Mouse (Mus musculus) layer of hippocampus, postnatal 25 days (tissue): ENCODE measurements at regions not wholly inside any gene's neighbourhood (a gene's known extent, or its start where the extent isn't known, plus 50 kb on each side); places are given as distances from the start of the nearest gene placed in this dataset.
A peak's percentile ranks its signal among the peaks of the same experiment; 100 is the strongest.

Experiments used
- DNase-seq, 2 experiments: peaks; one replicate each; pipeline ENCODE4 v3.0.0; 2022; ENCODE audit warnings: mixed read lengths in 2 of 2, low spot score in 1 of 2; ENCODE audit errors: extremely low spot score in 1 of 2

DNA sequence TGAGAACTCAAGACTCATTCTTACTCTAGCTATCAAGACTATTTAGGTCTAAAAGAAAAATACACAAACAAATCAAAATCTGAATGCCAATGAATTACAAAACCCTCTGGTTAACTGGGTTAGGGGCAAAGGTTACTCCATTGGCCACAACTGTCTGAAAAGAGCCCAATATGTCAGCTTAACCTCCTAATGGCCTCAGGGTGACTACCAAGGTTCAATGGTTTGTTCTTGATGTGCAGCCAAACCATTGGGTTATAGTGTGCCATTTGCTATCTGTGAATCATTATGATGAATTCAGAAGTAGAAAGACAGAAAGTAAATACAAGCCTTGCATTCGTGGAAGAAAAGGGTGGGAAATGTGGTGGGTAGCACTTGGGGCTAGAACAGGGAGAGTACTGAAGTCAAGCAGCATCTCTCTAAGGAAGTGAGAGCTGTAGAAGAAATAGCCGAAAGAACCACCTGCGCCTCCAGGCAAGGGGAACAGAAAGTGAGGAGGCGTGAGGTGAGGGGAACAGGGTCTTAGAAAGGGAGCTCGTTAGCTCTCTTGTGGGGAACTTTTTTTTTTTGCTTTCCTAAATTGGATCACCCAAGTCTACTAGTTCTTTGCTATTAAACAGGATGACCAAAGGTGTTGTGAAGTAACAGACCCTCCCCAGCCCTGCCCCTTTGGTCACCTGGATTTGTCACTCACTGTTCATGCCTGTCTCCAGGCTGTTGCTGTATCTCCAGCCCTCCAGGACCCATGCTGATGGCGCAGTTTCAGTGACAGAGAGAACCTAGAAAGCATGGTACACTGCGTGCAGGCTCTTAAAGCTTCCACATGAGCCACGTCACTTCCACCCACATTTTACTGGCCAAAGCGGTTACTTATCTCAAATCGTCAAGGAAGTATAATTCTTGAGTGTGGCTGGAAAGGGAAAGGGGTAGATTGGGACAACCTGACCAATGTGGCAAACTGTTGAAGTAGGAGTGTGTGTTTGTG, 204.1 kb upstream of the Tet2 start:
- no peak for DNase-seq

DNA sequence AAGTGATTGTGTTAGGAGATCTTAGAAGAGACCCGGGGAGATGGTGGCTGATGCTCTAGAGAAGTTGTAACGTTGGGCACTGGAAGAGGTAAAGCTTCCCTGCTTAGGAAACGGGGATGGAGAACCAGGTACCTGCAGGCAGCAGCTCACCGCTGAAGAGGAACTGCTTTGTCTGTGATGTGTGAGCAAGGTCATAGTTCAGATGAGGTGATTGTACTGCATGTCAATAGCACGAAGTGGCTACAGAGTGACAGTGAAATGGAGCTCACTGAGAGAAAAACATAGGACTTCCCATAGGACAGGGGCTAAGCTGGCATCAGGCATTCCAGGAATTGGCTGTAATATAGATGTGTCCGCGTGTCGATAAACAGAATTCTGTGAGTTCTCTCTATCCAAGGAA, 205.1 kb upstream of the Tet2 start:
- DNase-seq: no peak

DNA sequence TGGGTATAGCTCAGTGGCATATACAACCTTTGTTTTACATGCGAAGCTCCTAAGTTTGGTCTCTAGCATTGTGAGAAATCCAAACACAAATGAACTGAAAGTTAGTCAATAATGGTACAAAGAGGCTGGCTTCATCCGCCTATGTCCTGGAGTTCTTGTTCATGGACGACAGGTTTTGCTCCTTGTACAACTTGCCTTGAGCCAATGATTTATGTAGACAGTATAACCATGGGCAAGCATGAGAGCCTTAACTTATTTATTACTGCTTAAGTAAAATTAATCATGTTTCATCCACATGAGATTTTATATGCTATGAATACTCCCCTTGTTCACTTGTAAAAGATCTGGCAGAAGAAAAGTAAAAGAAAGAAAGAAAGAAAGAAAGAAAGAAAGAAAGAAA, 205.7 kb upstream of the Tet2 start:
- DNase-seq: no peak

DNA sequence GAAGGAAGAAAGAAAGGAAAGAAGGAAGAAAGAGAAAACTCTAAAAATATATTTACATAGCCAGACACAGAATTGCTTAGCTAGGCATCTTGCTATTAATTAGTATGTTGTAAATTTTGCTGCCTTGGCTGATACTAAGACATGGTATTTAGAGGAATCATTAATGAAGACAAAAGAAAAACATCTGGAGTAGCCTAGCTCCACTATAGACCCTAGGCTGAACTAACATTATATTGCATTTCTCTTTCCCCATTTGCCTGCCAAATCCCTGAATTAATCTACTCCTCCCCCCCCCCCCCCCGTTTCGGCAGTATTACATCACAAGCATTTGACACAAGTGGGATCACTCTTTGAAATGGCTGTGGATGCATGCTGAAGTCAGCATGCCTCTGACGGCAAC, 206.1 kb upstream of the Tet2 start:
- no peak for DNase-seq

DNA sequence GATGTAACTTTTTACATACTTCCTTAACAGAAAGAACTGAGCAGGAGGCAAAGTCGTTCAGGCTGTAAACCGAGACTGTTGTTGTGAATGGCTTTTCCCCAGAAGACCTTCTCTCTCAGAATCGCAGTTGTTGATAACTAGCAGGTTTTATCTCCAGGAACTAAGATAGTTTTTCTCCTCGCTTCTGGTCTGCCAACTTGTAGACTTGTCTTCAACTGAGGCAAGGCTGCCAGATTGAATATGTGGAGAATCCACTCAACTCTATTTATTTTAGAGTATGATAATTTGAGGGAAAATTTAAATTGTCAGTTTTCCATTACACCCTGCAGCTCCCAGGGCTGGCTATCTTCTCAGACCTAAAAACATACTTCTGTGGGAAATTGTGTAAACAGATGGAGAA, 206.6 kb upstream of the Tet2 start:
- no peak for DNase-seq

DNA sequence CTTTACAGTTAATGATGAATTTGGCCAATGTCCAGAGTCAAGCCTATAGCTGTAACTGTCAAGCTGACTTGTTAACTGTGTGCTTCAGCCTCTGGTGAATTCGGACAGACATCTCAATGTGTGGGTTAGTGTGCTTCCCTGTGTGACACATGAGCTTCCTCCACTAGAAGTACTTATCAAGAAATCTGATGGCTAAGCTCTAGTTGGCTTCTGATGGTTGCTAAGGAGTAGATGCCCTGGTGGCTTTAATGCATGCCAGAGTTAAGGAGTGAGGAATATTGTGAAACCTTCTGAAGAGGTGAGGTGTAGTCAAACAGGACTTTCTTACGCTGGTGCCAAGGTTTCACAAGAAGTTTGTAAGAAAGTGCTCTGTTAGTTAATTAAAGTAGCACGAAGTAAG, 208.1 kb upstream of the Tet2 start:
- no peak for DNase-seq

DNA sequence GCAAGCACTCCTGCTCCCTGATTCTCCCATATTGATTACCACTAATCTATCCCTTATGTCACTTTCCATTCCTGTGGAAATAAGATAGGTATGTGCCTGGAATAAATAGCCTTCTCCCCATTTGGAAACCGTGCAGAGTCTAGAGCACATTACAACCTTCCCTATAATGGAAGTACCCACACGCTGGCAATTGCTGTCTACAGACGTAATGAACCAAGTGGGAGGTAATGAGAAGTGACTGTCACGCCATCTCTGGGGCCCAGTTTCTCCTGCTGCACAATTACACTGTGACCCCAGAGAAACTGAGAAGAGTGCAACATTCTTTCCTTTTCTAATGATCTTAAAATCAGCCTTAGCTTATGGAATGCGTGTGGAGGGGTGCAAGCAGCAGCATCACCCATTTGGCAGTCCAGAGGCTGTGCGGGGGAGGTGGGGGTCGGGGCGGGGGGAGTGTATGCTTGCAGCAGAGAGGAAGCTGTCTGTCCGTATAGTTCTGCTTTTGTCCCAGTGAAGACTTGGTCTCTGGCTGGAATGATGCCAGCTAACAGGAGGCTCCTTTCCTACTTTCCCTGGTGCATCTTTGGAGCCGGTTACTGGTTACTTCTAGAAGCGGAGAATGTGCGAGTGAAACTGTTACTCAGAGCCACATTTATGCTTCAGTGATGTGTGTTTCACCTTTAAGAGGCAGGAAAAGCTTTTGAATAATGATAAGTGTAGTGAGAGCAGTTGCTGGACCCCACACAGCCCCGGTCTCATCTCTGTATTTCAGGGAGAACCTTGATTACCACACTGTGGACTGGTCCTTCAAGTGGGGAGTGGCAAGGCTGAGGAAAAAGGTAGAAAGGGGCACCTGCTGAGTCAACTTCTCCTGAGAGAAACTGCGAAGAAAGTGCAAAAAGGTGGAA, 209.3 kb upstream of the Tet2 start:
- no peak for DNase-seq

DNA sequence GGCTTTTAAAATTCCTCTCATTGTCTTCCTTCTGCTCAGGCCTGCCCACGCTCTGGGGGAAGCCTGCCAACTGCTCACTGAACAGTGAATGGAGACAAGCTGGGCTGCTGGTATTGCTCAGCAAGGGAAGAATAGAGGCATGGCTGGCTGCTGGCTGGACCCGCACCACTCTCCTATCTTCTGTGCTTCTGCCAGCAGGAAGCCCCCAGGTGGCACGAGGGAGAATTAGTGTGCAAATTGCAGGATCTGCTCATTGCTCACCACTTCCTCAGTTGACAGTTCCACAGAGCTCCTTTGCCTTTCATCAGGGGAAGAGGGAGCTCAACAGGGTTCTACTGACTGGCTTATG, 209.9 kb upstream of the Tet2 start:
- peak; percentile 70 to 84 for DNase-seq

DNA sequence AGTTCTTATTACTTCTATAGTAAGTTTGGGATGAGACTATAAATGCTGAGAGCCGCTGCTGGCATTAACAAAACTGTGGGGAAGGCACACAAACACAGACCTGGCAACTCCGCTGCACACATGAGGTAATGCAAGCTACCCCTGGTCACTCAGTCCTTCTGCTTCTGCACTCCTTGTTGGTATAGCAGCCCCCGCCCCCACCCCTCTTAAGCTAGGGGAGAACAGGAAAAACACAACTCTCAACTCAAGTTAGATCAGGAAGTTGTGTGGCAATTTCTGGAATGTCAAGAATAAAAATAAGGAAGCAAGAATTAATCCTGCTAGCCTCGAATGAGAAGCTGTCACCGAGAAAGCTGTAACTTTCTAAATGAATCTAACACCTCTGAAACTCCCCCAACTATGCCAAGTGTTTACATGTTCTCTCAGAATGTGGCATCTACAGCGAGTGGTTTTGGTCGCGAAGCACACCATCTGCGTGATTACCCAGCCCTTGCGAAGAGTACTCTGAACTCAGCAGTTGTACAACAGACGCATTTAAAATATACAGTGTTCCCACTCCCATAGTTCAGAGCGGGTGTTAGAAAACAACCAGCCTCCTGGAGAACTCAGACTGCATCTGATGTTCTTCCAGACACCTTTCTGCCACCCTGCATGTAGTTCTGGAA, 212.9 kb upstream of the Tet2 start:
- no peak for DNase-seq

DNA sequence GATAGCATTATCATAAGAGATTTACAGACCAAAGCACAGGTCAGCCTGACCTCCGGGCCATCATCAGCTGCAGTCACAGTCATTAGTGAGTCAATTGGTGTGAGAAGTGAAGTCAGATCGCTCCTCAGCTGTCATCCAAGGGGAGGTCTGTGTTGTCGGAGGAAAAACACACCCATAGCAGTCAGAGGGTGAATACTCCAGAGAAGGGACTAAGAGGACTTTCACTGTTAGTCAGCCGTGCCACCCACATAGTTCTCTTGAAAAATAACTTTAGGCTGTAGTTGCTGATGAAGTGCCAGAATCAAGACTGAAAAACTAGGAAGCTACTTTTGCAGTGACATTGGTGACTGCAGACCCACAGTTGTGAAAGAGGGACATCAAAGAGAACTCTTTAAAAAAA, 213.5 kb upstream of the Tet2 start:
- no peak for DNase-seq

DNA sequence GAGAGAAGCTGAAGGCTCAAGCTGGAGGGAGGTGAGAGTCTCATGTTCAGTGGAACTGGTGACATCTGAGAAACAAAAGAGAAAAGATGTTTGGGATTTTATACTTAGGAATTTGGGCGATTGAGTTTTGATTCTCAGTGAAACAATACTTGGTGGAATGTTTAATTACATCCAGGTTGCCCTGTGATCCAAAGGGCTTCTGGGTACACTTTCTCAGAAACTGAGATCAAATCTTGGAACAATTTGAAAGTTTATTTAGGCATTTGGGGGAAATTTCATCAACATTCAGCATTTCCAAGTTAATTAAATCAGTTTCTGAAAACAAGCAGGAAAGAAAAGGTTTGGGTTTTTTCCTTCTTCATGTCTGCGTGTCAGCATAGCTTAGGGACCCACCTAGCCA, 214.7 kb upstream of the Tet2 start:
- DNase-seq: no peak

DNA sequence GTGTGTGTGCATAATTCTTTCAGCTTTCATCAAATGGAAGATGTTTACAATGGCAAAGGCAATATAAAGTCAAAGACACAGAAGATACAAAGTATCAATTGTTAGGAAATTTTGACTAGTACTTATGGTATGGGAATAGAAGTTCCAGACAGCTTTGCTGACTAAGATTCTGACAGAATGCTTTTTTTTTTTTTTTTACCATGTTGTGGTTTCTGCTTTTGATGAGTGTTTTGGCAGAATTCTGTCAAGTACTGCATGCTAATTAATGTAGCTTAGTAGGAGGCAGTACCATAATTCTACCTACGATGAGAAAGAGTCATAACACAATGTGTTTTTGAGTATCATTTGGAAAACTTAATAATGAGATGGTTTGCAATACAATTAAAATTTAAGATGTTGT, 215.3 kb upstream of the Tet2 start:
- no peak for DNase-seq

DNA sequence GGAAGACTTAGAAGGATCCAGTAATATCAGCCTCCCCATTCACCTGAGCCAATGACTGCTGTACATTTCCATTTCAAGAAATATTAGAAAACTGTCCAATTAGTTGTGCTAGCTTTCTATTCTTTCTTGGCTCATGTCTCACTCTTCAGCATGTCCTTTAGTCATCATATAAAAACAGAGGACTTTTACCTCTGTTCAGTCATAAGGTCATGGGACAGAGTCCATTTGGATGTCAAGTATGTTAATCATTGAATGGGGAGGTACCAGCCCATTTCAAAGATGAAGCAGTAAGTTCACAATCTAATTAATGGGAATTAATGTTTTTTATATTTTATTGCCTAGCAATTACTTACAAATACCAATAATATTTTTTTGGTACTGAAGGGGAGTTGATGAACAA, 218.8 kb upstream of the Tet2 start:
- no peak for DNase-seq

DNA sequence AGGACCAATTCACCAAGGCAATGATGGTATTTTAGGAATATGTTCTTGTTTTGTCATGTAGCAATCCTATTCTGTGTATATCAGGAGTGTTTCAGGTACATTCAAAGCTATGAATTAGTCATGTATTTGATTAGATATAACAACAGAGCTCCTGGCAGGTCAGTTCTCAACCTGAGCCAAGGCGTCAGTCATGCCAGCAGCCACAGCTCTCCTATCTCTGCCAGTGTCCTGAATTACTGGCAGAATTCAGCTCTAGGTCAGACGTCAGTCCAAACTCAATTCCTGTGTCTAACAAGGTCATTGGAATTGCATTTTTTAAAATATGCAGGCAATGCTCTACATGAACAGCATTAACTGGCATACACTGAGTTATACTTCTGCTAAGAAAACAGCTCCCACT, 228.6 kb upstream of the Tet2 start:
- DNase-seq: no peak

DNA sequence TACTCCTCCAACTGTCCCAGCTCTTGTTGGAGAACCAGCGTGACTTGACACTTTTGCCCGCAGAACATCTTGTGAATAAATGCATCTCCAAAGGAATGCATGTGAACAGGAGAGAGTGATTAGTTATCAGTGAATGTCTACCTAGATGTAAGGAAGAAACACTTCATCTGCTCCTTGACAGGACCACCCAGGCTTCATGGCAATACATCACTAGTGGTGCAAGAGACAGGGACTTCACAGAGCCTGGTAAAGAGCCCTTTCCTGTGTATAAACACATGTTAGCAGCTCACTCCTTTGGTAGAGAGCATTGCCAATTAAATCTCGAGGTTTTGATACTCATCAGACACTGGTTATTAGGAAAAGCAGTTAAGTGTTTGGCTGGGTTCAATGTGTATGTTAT, 229.3 kb upstream of the Tet2 start:
- no peak for DNase-seq

DNA sequence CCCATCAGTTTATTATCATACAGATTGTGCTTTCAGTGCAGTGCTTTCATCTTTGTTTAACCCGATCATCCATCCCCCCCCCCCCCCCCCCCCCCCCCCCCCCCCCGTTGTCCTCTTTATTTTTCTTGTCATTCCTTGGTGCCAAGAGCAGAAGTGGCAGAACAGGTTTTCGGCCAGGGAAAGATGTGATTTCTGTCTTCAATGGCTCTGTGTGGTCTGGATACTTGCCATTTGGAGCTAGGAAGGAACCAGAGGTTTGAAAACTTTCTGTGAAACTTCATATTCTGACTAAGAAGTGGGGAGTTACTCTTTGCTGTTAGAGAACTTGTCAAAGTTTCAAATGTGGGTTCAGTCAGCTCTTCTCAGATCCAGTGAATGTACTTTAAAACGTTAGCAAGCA, 231.1 kb upstream of the Tet2 start:
- DNase-seq: no peak

DNA sequence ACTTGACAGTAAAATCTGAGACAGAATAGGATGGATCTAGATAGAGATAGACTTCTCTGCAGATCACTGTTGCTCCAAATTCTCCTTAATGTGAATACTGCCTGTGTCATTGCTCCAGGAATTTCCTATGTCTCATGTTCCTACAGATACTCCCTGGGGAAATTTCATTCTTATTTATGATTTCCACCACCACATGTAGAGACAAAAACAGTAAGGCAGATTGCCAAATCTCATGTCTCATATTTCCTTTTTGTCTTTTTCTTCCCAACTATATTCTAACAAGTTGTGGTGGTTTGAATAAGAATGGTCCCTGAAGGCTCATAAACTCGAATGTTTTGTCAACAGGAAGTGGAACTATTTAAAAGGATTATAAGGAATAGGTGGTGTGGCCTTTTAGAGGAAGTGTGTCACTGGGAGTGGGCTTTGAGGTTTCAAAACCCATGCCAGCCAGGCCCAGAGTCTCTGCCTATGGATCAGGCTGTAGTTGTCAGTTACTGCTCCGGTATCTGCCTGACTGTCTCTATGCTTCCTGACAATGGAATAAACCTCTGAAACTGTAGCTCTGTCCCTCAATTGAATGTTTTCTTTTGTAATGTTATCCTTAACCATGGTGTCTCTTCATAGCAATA, 234.3 kb upstream of the Tet2 start:
- no peak for DNase-seq

DNA sequence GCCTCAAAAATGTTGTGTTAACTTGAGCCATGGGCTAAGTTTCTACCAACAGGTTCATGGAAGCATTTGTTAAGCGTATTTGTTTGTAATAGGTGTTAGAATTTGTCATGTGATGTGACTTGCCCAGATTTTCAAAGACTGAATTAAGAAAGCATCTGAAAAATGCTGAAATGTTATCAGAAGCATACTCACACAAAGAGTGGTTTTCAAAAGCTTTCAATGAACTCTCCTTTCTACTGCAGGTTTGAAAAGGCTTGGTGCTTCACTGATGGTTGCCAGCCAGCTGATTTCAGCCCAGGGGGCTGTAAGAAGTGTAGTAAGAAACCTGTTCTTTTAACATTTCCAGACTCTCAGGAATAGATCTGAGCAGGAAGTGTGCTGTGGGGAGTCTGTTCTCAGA, 238.1 kb upstream of the Tet2 start:
- DNase-seq: no peak

DNA sequence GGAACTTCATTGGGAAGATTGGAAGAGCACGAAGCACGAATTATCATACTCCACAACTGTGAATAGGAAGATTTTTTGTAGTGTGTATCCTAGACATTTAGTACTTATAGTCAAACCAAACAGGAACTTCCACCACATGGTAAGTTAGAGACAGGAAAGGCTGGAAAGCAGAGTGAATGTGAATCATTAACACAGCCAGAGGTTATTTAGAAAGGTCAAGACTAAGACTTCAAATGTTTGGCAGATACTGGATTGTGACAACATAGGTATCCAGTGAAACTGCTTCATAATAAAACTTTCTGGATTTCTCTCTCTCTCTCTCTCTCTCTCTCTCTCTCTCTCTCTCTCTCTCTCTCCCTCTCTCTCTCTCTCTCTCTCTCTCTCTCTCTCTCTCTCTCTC, 246.4 kb upstream of the Tet2 start:
- no peak for DNase-seq

DNA sequence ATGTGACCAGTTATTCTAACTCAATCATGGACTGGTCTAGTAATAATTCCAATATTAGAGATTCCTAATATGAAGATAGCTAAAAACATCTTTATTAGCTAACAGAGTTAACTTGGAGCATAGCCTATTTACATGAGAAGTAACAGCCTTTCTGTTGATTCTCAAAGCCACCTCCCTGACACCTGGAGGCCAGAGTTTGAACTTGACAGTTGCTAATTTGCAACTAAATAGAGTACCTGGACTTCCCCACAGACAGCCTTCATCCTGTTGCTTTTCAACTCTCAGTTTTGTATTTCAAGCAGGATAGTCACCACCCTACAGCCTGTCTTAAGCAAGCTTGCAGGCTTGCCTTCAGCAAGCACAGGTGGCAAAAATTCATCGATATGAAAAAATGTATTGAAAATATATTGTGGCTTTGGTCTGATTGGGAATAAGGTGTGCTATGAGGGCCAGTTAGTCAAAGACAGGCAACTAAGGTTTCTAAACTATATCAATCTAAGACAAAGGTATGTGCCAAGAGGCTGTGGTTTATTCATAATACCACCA, 264.1 kb upstream of the Tet2 start:
- DNase-seq: no peak
